Mouse (Mus musculus) left cerebral cortex, postnatal 10 days (tissue): ENCODE measurements at regions not wholly inside any gene's neighbourhood (a gene's known extent, or its start where the extent isn't known, plus 50 kb on each side); places are given as distances from the start of the nearest gene placed in this dataset.
A peak's percentile ranks its signal among the peaks of the same experiment; 100 is the strongest.

Experiments
- DNase-seq, 2 experiments: peaks; one replicate each; pipeline ENCODE4 v3.0.0; 2021 to 2022; ENCODE audit warnings: low spot score in 2 of 2, mixed read lengths in 1 of 2; ENCODE audit errors: extremely low spot score in 1 of 2
- intact Hi-C: fragments of 180-260 bp; cut with DNase I; formaldehyde crosslinking; loops from one replicate; pipeline ENCODE4 v1.15.1; 2025

DNA sequence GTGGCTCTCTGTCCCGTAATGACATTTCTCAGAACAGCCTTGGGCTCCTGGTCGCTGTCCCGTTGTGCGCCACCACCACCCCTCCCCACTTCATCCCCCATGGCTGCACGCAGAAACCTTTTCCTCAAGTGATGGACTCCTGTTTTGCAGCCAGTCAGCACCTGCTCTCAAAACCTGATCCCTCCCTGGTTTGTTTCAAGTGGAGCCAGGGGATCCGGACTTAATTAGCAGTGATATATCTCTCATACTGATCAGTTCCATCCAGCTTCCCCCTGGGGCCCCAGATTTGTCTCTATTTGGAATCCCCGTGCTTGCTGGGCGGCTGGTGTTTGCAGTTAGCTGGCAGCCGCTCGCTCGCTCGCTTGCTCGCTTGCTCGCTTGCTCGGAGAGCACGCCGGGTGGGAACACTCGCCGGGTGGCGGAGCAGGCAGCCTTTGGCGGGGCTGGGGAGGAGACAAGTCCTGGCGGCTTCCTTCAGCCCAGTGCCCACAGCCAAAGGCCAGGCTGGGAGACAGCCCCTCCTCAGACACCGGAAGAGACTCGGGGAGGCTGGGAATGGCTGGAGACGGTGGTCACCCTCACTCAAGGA, 164.3 kb upstream of the Lef1 start:
- intact Hi-C loops, result no loop called here
- peak in 1 of 2 experiments; percentile 71 for DNase-seq

DNA sequence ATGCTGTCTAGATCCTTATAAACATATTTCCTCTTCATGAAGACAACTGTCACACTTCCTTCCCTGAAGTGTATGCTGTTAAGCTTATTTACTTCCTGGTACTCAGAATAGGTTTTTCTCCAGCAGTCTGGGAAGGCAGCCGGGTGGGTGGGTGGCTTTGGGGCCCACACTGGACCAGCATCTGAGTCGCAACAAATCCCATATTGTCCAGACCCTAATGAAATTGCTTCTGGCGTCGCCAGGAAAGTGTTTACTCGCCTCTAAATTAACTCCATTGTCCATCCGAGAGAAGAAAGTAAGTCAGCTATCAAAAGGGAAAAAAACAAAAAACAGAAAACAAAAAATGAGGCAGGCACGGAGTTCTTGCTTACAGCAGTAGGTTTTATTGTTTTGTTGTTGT, 164.9 kb upstream of the Lef1 start:
- intact Hi-C loops, result no loop called here
- DNase-seq, result no peak

DNA sequence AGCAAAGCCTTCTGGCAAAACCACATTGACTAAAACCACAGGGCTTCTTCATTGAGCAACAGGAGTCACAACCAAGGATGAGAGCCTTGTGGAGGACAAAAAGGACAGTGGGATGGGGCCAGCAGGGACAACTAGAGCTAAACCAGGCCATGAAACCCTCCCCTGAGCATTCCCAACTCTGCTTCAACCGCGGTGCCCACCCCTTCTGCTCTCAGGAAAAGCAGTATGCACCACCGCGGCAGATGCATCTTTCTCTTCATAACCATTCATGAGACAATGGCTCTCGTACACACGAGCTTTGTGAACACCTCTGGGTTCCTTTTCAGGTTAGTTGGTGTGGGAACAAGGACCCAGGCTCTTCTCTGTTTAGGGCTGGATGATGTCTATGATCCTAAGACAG, 166.0 kb upstream of the Lef1 start:
- intact Hi-C loops, result no loop called here
- DNase-seq, result no peak

DNA sequence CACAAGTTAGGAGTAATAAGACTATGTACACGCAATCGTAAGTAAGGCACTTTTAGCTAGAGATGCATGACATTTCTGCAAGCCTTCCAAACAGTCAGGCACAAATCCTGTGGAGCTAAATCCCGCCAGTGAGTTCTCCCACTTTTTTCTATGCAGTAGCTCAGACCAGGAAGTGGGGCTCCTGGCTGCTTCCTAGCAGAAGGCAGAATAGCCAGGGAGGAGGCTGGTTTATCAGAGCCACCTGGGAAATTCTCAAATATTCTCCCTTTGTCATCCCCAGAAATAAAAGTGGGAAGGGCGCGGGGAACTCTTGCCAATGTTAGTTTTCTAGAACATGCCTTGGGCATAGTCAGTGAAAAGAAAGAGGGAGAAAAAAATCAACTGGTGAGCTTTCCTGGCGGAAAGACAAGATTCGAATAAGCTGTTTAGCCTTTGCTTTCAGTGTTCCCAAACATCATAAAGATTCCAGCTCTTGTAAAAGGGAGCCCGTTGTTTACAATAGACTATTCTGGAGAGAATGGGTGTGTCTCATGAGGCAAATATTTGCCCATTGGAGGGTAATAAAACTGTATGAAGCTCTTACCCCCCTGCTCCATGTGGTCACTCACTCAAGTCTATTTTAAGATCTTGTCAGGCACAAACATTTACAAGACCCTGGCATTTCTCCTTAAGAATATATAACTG, 167.2 kb upstream of the Lef1 start:
- no peak for DNase-seq
- intact Hi-C loops, result no loop called here

DNA sequence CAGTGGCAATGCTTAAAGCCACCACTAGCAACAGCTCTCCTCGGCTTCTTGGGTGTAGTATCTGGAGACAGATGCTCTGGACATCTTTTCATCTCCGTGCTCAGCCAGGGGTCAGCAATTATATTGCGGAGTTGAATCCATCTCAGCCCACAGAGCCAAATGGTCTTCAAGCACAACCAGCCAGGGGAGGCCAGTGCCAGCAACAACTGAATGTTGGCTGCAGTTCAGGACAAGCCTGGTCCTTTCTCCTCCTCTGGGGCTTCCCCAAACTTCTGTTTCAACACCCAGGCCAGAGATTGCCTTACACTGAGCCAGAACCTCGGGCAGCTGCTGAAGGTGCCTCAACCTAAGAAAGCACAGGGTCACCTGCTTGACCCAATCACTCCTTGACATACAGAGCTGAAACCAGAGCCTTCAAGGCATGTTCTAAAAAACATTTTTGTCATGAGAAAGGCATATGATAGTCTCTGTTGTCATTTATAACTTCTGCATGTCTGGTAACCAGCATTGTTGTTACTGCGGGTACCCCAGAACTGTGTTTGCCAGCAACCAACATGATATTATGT, 169.9 kb upstream of the Lef1 start:
- intact Hi-C loops, result no loop called here
- DNase-seq, result peak in 1 of 2 experiments; percentile 32

DNA sequence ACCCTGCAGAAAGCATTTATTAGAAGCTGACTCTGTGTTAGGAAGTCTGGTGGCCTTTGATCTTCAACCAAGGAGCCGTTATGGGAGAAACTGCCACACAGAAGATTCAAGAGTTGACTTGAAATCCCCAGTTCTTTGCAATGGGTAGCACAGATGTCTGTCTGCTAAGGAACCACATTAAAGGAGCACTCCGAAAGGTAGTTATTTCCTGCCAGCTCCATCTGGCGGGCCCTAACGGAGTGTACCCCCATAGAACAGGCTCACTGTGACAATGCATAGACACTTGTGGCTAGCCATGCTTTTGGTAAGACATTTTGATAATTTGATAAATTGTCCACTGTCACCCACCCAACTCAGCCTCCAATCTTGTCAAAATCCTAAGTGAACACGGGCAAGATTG, 173.3 kb upstream of the Lef1 start:
- intact Hi-C loops, result no loop called here
- no peak for DNase-seq

DNA sequence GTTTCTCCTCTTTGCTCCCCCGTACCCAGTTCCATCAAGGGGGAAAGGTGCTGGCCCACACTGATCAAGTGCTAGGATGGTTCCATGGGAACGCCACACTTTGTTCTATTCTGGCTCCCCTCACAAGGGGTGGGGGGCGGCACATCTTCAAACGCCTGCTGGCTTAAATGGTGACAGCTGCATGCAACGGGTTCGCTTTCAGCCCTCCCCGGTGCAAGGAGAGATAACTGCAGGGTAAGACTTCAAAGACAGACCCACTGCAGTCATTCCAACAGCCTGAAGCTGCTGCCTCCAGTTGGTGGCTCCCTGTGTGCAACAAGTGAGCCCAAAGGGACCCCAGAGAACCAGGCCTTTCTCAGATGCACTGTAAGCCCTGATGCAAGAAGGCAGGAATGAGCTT, 173.9 kb upstream of the Lef1 start:
- intact Hi-C loops, result no loop called here
- no peak for DNase-seq

DNA sequence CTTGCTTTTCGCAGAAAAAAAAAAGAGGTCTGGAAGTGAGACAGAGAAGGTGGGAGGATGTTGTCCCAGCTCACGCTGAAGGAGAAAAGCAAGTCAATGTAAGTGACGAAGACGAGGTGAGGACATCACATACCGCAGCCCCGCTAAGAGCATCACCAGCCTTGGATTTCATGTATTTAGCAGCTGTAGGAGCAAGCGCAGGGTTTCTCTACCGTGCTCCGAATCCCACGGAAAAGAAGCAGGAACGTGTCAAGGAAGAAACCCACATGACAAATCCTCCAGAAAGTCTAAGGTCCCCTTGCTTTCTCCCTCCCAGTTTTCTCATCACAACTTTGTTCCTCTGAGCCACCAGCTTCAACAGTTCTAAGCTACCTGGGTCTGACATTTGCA, 174.3 kb upstream of the Lef1 start:
- intact Hi-C loops, result no loop called here
- DNase-seq, result no peak

DNA sequence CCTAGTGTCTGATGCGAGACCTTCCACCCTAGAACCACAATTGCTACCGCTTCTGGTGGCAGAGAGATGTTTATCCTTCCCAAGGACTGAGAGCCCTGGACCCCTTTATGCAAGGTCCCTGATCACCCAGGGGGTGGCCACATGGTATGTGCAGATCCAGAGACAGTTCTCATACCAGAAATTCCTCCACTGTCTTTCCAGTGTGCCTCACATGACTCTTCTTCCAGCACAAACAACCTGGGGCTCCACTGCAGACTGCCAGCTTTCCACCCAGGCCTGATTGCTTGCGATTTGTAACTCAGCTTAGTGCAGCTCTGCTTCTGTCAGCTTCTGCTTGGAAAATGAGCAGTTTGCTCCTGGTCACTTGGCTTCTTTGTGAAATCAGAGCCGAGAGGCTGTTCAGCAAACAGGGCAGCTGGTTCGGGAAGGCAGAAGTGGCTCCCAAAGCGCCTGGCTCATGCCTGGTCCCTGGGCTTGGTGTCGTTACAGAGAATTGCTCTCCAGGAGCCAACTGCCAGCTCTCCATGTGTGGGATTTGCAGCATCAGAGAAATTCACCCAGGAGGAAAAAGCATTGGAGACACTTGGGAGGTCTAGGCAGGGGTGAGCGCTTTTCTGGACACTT, 174.9 kb upstream of the Lef1 start:
- intact Hi-C loops, result no loop called here
- peak in 1 of 2 experiments; percentile 34 for DNase-seq

DNA sequence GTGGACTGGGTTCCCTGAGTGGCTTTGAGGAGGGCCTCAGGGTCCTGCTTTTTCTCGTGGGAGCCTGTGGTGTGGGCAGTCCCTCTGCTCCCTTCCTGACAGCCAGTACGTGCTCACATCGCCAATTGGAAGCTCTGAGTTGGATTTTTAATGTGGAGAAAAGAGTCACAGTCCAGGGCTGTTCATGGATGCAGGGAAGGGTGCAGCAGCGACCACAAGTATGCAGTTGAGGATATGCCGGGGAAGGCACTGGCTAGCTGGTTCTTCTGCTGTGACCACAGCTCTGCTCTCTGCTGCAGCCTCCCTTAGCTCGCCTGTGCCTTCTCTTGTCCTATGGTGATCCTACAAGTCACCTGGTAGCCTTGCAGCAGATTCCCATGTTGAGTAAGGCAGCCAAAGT, 177.5 kb upstream of the Lef1 start:
- intact Hi-C loops, result no loop called here
- DNase-seq, result no peak

DNA sequence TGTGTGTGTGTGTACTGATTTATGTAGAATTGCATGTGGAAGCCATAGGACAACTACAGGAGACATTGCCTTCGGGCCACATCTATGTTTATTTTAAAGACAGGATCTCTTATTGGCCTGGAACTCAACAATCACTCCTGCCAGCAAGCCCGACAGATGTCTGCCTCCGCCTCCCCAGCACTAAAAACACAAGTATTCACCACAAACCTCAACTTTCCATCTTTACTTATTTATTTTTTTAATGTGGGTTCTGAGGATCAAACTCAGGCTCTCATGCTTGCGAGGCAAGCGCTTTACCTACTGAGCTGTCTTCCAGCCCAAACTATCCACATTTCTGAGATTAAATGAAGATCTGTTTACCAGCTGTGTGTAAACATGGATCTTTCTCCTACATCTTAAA, 178.0 kb upstream of the Lef1 start:
- no peak for DNase-seq
- intact Hi-C loops, result no loop called here

DNA sequence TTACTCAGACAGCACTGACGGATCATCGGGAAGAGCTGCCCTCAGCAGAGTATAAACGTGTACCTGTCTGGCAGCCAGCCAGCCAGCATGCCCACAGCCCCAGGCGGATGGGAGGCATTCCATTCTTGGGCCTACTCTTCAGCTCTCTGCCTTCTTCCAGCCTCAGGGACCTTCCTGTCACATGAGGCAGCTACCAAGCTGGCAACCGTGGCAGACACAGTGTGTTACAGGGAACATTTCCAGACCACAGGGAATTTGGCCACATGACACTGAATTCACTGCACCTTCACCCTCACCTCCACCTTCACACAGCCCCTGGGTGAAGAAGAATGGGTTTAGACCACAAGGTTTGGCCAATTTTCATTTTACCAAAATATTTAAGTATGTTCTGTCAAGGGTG, 185.3 kb upstream of the Lef1 start:
- intact Hi-C loops, result no loop called here
- DNase-seq, result no peak

DNA sequence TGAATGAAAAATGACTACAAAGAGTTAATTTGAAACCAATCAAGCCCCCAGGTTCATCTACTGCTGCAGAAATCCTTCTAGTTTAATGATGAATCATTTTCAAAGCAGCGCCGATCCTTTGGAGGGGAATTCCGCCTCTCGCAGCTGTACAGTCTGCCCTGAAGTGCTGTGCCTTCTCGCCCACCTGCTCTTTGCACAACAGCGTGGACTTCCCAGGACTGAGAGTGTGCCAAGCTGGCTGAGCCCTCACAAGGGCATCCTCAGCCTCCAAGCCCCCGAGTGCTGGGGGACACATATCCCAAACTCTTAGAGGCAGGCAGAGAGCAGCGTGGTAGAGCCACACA, 186.7 kb upstream of the Lef1 start:
- intact Hi-C loops, result no loop called here
- DNase-seq, result no peak

DNA sequence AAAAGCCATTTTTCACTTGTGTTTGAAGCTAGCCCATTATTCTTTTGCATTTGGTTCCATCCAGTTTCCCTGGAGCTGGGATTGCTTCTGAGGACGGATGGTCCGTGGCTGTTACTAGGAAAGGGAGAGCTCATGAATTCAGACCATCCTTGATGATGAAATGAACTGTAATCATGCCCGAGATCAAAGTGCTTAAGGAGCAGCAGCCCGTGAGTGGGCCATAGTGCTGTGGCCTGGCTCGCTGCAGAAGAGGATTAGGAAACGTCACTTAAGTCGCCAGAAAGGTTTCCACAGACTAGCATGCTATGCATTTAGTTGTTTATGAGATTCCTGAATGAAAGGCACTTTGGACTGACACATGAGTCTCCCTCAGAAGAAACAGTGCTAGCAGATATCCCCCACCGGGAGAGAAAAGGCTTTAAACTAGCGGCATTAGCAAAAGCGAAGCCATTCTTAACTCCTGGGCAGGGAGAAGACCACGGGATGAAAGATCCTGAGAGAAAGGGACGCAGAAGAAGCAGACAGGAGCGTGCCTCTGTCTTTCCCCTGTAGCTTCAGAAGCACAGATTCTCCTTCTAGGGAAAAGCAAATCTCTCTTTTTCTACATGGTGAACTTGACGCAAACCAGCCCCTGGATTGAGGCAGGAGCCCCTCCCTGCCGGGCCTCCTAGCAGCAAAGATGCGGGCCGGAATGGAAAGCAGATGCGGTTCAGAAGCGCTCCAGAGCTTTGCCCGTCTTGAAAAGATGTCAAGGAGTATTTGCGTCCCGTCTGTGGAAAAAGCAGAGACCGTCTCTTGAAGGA, 187.3 kb upstream of the Lef1 start:
- DNase-seq, result no peak
- intact Hi-C loops, result no loop called here

DNA sequence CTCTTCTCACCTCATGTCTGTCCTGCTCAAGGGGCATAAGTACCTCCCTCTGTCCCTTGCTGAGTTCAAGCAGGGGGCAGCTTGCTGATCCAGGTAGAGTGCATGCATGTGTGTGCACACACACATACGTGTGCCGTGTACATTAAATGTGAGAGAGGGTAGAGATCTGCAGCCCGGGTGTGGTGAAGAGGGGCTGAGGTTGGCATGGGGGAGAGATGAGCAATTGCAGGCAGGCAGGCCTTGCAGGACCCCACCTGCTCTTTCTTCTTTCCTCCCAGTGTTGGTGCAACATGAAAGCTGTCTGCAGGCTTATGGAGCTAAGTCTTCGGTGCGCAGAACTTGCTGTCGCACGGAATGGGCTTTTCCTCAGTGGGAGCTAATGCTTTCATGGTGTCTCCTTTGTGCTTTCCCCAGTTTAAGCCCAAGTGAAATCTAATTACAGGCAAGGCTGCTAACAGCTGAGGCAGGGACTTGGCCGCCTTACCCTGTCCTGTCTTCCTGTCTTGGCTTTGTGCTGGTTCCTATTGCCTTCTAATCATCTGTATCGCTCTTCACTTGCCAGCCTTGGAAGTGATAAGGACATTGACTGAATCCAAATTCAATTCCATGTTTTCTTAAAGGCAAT, 188.5 kb upstream of the Lef1 start:
- no peak for DNase-seq
- intact Hi-C loops, result no loop called here

DNA sequence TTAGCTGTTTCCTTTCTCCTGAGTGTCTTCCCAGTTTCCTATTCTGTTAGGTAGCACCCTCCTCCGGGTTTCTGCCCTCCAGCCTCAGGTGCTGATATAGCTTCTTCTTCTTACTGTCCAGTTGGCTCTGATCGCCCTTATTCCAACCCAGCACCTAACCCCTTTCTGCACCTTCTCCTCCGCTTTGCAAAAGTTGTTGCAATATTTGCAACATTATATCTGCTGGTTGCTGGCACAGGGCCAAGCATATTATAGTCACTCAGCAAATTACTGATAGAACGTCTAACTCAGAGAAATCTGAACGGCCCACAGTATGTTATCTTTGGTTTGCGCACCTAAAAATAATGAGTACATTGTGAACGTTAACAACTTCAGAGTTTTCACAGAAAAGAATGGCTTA, 183.6 kb upstream of the Rpl34 start:
- intact Hi-C loops, result no loop called here
- no peak for DNase-seq

DNA sequence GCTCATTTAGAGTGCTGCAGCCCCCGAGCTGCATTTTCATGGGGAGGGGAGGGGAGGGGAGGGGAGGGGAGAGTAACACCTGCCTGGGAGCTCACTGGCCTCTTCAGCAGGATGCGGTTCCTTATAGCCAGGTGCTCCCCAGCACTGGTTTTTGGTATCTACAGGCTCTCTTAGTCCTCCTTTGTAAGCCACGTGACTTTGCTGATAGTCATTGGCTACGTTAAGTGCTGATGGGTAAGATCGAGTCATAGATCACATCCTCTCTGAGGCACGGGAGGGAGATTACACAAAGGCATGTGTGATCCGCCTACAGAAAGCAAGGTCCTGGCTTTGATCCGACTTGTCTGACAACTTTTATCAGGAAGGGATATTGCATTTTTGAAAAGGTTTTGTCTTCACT, 174.9 kb upstream of the Rpl34 start:
- intact Hi-C loops, result no loop called here
- no peak for DNase-seq

DNA sequence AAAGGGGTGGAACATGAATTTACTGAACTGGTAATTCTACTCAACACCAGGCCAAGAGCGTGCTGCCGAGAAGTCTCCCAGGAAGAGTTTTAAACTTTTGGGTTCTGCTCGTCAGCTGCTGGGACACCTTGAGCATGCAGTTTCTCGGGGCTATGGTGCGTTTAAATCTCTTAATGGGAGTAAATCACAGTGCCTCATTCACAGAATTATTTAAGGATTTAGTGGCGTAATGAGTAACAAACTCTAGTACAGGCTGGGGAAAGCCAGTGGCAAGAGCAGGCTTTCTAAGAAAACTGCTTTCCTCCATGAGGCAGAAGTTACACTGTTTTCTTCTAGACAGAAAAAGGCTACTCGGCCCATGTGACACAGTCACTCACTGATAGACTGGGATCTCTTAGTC, 173.1 kb upstream of the Rpl34 start:
- intact Hi-C loops, result no loop called here
- no peak for DNase-seq

DNA sequence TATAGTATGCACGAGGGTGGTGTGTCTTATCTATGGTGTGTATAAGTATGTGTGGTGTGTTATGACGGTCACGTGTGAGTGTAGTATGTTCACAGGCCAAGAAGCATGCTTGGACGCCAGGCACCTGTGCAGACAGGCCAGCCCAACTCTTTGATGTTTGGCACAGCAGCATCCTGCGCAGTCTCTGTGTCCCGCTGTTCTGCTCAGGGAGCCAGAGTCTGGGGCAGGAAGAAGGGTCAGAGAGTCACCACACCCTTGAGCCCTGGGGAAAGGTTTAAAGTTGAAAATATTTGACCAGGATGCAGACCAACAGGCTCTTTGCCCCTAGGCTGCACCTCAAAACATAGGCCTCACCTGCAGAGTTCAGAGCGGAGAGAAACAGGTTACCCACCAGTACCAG, 172.2 kb upstream of the Rpl34 start:
- peak in 1 of 2 experiments; percentile 54 for DNase-seq
- intact Hi-C loops, result no loop called here
